Comparison of ENCODE assay signal across 24 mouse cellular contexts in genomic region chr16:58295128-58295527, GRCm38 (mm10).
"Had no signal": no experiment of that assay in that cellular context is flagged by ENCODE, and none has a peak within 500 bp of the region (broad histone marks: within the 10 kb centered on the region; RNA-seq: fewer than 3 reads in every experiment).

No protein-coding gene starts in this region.

- H3K4me2 ChIP-seq: heart, embryonic 11.5 days; heart, embryonic 13.5 days; heart, embryonic 15.5 days; hindbrain, embryonic 12.5 days; hindbrain, embryonic 14.5 days; intestine, embryonic 15.5 days; limb, embryonic 12.5 days; liver, embryonic 11.5 days; liver, embryonic 13.5 days; liver, embryonic 15.5 days had no signal

- H3K9me3 ChIP-seq: heart, embryonic 13.5 days; heart, embryonic 15.5 days; hindbrain, embryonic 10.5 days; hindbrain, embryonic 12.5 days; intestine, embryonic 15.5 days; limb, embryonic 10.5 days; limb, embryonic 12.5 days; liver, embryonic 13.5 days; liver, embryonic 15.5 days had no signal

- DNase-seq: gastrocnemius, postnatal 25 days; kidney, adult 18-20 months; kidney, adult 8-10 months; kidney, postnatal 10 days; kidney, postnatal 25 days; kidney, postnatal 4 days; liver; liver, embryonic 13.5 days had no signal

- H3K36me3 ChIP-seq: heart, embryonic 13.5 days; heart, embryonic 15.5 days; hindbrain, embryonic 10.5 days; hindbrain, embryonic 12.5 days; intestine, embryonic 15.5 days; limb, embryonic 10.5 days; limb, embryonic 12.5 days; liver, embryonic 13.5 days; liver, embryonic 15.5 days had no signal

- ATAC-seq: hindbrain, embryonic 16.5 days; inflammation-experienced regulatory T-cells, adult 6 months; intestine, embryonic 15.5 days; intestine, postnatal 0 days had no signal

- H3K4me1 ChIP-seq: hindbrain, embryonic 10.5 days; hindbrain, embryonic 12.5 days; intestine, embryonic 15.5 days; limb, embryonic 10.5 days; limb, embryonic 12.5 days; liver, embryonic 13.5 days; liver, embryonic 15.5 days had no signal

- H3K9ac ChIP-seq: heart, embryonic 13.5 days; heart, embryonic 15.5 days; hindbrain, embryonic 12.5 days; hindbrain, embryonic 14.5 days; intestine, embryonic 15.5 days; limb, embryonic 12.5 days; liver, embryonic 13.5 days; liver, embryonic 15.5 days had no signal

- H3K27ac ChIP-seq: heart, embryonic 13.5 days; hindbrain, embryonic 10.5 days; hindbrain, embryonic 12.5 days; hindbrain, embryonic 14.5 days; intestine, embryonic 15.5 days; layer of hippocampus, adult 2 months; limb, embryonic 10.5 days; limb, embryonic 12.5 days; liver, embryonic 13.5 days; liver, embryonic 15.5 days had no signal

- H3K4me3 ChIP-seq: heart, embryonic 13.5 days; heart, embryonic 15.5 days; hindbrain, embryonic 10.5 days; hindbrain, embryonic 12.5 days; intestine, embryonic 15.5 days; layer of hippocampus, adult 2 months; left cerebral cortex, adult 2 months; limb, embryonic 10.5 days; limb, embryonic 12.5 days; liver, embryonic 13.5 days; liver, embryonic 15.5 days had no signal

- H3K27me3 ChIP-seq: heart, embryonic 13.5 days; heart, embryonic 15.5 days; hindbrain, embryonic 12.5 days; intestine, embryonic 15.5 days; limb, embryonic 12.5 days; liver, embryonic 13.5 days; liver, embryonic 15.5 days had no signal
